Mouse (Mus musculus) urinary bladder, postnatal 25 days (tissue): ENCODE measurements at regions not wholly inside any gene's neighbourhood (a gene's known extent, or its start where the extent isn't known, plus 50 kb on each side); places are given as distances from the start of the nearest gene placed in this dataset.
A peak's percentile ranks its signal among the peaks of the same experiment; 100 is the strongest.
"Not testable (repeated sequence)": the region's sequence is repeated elsewhere in the genome, so short reads cannot be mapped to it uniquely, and the experiment has no call there.

Source experiments
- DNase-seq: peaks from one replicate; pipeline ENCODE4 v3.0.0; 2022; ENCODE audit warnings: low spot score

GRCm38 (mm10) chr4:146263038-146263685 lies 106.5 kb downstream of the Zfp600 start:
- peak; percentile 2 for DNase-seq

DNA sequence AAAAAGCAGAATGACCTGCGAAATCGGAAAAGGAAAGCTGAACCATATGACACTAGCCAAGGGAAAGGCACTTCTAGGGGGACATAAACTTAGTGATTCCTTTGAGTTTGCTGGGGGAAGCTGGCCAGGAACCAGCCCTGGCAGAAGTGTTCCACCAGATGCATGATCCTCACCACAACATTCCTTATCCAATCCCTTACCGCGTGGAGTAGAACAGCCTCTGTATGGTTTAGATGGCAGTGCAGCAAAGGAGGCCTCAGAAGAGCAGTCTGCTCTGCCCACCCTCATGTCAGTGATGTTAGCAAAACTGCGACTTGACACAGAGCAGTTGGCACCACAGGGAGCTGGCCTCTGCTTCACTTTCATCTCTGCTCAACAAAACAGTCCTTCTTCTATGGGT lies 107.2 kb downstream of the Zfp600 start:
- not testable (repeated sequence) for DNase-seq

DNA sequence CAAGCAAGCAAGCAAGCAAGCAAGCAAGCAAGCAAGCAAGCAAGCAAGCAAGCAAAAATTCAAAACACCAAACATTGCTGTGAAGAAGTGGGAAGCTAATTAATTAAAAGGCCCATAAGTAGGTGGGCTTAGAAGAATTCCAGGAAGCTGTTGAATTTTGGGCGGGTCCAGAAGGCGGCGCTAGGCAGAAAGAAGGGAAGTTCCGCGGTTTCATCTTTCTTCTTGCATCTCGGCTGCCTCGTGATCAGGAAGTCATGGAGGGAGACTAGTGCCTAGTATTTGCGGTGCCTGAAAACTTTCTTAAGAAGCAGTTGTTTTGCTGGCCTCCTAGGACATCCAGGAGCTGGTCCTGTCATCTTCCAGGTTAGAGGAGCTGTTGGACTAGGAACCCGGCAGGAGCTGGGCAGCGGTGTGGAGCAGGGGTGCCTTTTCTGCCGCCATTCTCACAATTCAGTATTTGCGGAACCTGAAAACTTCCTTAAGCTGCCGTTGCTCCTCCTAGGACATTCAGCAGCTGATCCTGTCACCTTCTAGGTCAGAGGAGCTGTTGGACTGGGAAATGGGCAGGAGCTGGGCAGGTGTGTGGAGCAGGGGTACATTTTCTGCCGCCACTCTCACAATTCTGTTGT lies 113.6 kb downstream of the Zfp600 start:
- DNase-seq, result not testable (repeated sequence)
